Mouse (Mus musculus) lung, adult 2 months (tissue): Measurements from ENCODE around the gene Col23a1. TPM values are rescaled to one million over a fixed set of nuclear protein-coding genes. Genes with fewer than 3 reads are reported as not detected.
"Not testable (repeated sequence)": the region's sequence is repeated elsewhere in the genome, so short reads cannot be mapped to it uniquely, and the experiment has no call there.

Source experiments
- DNase-seq: peaks from one replicate; pipeline ENCODE4 v3.0.0; 2022
- H3K4me1 ChIP-seq: fragments of 200-500 bp; 2 replicates; pipeline ENCODE4 v1.6.1; 2011; ENCODE audit warnings: low read length; ENCODE audit not compliant: control insufficient read depth, insufficient read depth
- H3K4me3 ChIP-seq: fragments of 200-500 bp; replicated peaks from 2 replicates; pipeline ENCODE3; 2011; ENCODE audit warnings: low read depth, mild to moderate bottlenecking, control low read depth, low read length; ENCODE audit errors: extremely low read depth
- CTCF ChIP-seq: fragments of 200-500 bp; IDR thresholded peaks from 2 replicates; pipeline ENCODE4 v1.5.1; 2011; ENCODE audit warnings: mild to moderate bottlenecking, low read length, control low read depth; ENCODE audit not compliant: insufficient read depth
- POLR2A ChIP-seq: fragments of 200-500 bp; IDR thresholded peaks from 2 replicates; pipeline ENCODE4 v1.6.1; 2011; ENCODE audit warnings: low read depth, mild to moderate bottlenecking, control low read depth, low read length, borderline replicate concordance; ENCODE audit errors: extremely low read depth
- WGBS: fragments of 180-500 bp; shearing (Covaris S2); methylation state at CpG from one replicate; pipeline ENCODE4 v1.1.7; 2018; 5-methylcytosine and 5-hydroxymethylcytosine counted together
- polyA plus RNA-seq: library from polyadenylated mRNA; depleted of rRNA; stranded (reverse); fragments of >200 nt; gene quantifications from 2 replicates; pipeline ENCODE4 v1.2.3, GENCODE M21; 2012

Gene Col23a1
- polyA plus RNA-seq, 1 experiment, result 27.1 TPM

GRCm38 (mm10) chr11:51595459-51596083 is 305.9 kb downstream of the Col23a1 start:
- DNase-seq, result no peak
- no peak for TF ChIP-seq CTCF
- no peak for TF ChIP-seq POLR2A
- WGBS, result 86% methylated on average over 1 of the region's 1 CpGs

GRCm38 (mm10) chr11:51597553-51597952 is 307.8 kb downstream of the Col23a1 start:
- DNase-seq, result no peak
- H3K4me1 ChIP-seq, result no peaks in the 10 kb centered on the region
- 63% methylated on average over 2 of the region's 2 CpGs for WGBS
- TF ChIP-seq CTCF, result no peak
- TF ChIP-seq POLR2A, result no peak
- no peak overlapping the region for H3K4me3 ChIP-seq

More at GRCm38 (mm10) chr11:51595459-51596083, 305.9 kb downstream of the Col23a1 start:
- peaks cover 5% of the 10 kb centered on the region; the same call in 1 of the 2 replicates for H3K4me1 ChIP-seq
- no peak overlapping the region for H3K4me3 ChIP-seq

GRCm38 (mm10) chr11:51602253-51602652 is 312.5 kb downstream of the Col23a1 start:
- 75% methylated on average over 3 of the region's 3 CpGs for whole genome bisulfite sequencing
- no peak for DNase-seq
- no peak for TF ChIP-seq CTCF
- no peak for TF ChIP-seq POLR2A
- H3K4me1 ChIP-seq, result peaks cover 6% of the 10 kb centered on the region
- H3K4me3 ChIP-seq, result no peak overlapping the region

- peak overlapping the region; percentile 76 for H3K4me3 ChIP-seq
- peaks cover 6% of the 10 kb centered on the region for H3K4me1 ChIP-seq
- TF ChIP-seq POLR2A, result peak; percentile 70; the same call in 1 of the 2 replicates
- no peak for TF ChIP-seq CTCF
- peak; percentile 89 for DNase-seq
- under 1% methylated on average over 80 of the region's 81 CpGs for WGBS
Measured at GRCm38 (mm10) chr11:51605602-51606446, 316.1 kb downstream of the Col23a1 start.

DNA sequence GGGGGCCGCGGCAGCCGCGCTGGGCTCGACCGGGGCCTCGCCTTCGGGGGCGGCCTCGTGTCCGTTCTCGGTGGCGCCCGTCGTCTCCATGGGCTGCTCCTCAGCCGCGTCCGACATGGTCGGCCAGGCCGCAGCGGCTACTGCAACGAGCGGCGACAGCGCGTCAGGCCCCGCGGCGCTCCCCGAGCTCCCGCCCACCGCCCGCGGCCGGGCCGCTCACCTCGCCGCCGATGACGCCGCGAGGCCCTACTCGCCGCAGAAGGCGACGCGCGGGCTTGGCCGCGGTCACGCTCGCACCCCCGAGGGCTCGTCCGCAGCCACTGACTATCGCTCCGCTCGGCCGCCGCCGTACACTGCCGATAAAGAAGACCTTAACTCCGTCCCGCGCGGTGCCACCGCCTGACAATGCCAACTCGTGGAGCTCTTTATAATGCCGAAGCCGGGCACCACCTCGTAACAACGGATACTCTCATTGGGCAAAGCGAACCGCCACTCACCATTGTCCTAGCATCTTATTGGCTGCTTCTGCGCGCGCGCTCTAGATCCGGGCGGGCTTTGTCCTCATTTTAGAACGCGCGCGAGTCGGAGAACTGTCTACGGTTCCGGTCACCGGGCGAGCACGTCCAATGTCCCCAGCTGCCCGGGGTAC is 316.9 kb downstream of the Col23a1 start, which contains the start of gene Hnrnpab:
Hnrnpab (minus strand) TSS at position 401 of the 649 bp plus-strand sequence.
- under 1% methylated on average over 89 of the region's 91 CpGs for WGBS
- peak; percentile 100 for TF ChIP-seq POLR2A
- no peak for TF ChIP-seq CTCF
- peaks cover 6% of the 10 kb centered on the region for H3K4me1 ChIP-seq
- peak within 1 kb of the TSS; percentile 76 for H3K4me3 ChIP-seq
- peak; percentile 97 for DNase-seq

GRCm38 (mm10) chr11:51607096-51607738 is 317.5 kb downstream of the Col23a1 start:
- Histone ChIP-seq H3K4me1 (peaks cover 6% of the 10 kb centered on the region), H3K4me3 (peak overlapping the region; percentile 64)
- TF ChIP-seq CTCF (no peak), POLR2A (no peak)
- DNase-seq, result no peak
- WGBS, result 4% methylated on average over 15 of the region's 15 CpGs

DNA sequence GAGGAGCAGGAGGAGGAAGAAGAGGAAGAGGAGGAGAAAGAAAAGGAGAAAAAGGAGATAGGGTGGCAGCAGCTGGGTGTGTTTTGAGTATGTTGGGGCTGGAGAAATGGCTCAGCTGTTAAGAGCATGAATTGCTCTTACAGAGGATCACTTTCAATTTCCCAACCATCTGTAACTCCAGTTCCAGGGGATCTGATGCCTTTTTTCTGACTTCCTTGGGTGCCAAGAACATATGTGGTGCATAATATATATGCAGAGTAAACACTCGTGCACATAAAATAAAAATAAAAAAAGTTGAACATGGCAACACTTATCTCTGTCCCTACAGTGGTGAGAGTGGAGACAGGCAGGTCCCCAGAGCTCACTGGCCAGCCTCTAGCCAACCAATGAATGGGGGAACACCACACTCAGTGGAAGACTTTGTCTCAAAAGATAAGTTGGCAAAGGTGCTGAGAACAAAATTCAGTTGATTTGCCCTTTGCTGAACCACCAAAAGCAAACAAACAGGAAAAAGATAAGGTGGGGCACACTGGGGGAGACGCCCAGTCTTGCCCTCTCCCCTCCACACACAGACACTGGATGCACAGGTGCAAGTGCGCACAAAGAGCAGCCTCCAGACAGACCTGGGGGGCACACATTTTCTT is 319.7 kb downstream of the Col23a1 start:
- Histone ChIP-seq H3K4me1 (peaks cover 6% of the 10 kb centered on the region), H3K4me3 (no peak overlapping the region)
- WGBS, result 63% methylated on average over 3 of the region's 3 CpGs
- no peak for DNase-seq
- TF ChIP-seq POLR2A, result no peak
- no peak for TF ChIP-seq CTCF

GRCm38 (mm10) chr11:51609940-51610339 is 320.2 kb downstream of the Col23a1 start:
- WGBS, result 80% methylated on average over 5 of the region's 5 CpGs
- peaks cover 11% of the 10 kb centered on the region for H3K4me1 ChIP-seq
- H3K4me3 ChIP-seq, DNase-seq: not testable (repeated sequence)

DNA sequence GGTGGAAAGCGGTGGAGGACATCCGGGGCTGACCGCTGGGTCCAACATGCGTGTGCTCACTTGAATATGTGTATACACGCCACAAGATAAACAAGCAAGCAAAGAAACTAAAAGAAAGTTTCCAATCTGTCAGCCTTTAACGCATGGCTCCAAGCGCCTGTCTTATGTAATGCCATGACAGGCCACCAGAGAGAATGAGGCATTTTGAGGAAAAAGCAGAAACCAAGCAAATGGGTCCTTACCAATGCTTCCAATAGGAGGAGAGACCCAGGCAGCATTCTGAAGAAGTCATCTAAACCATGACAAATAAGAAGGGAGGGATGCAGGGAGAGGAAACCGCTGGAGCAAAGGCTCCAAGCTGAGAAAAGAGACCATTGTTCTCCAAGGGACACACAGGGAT is 324.5 kb downstream of the Col23a1 start:
- WGBS, result 72% methylated on average over 8 of the region's 8 CpGs
- Histone ChIP-seq H3K4me1 (peaks cover 14% of the 10 kb centered on the region), H3K4me3 (no peak overlapping the region)
- DNase-seq, result no peak
- TF ChIP-seq CTCF (no peak), POLR2A (no peak)
